Mouse (Mus musculus): Measurements from ENCODE around the gene Myh11.
"Not testable (repeated sequence)": the region's sequence is repeated elsewhere in the genome, so short reads cannot be mapped to it uniquely, and the experiment has no call there.

The Myh11 gene

DNA sequence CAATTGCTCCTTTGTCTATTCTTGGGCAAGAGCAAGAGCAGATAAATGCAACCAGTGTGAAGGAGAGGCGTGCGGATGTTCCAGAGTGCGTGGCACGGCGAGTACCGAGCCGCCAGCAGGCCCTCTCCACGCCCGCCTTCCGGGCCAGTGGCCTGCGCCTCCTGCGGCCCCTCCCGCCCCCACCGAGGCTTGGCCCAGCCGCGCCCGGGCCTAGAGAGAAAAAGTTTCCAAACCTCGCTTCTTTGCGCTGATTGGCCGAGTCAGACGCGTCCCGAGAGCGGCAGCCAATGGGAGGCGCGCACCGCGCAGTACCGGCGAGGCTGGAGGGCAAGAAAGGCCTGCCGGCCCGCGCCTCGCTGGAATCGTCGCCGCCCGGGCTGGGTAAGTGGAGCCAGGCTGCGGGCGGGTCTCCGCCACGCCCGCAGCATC is 128.2 kb downstream of the Myh11 start, which contains the start of the genes Nde1 and Marf1:
Nde1 (plus strand) TSS at position 288 of the 429 bp plus-strand sequence.
Marf1 (minus strand) TSS at position 364 of the 429 bp plus-strand sequence.
- DNase-seq (ENCODE audit: low spot score), result peak; percentile 90

GRCm38 (mm10) chr16:14160941-14161340 is 130.2 kb downstream of the Myh11 start:
- DNase-seq (ENCODE audit: low spot score), result no peak

DNA sequence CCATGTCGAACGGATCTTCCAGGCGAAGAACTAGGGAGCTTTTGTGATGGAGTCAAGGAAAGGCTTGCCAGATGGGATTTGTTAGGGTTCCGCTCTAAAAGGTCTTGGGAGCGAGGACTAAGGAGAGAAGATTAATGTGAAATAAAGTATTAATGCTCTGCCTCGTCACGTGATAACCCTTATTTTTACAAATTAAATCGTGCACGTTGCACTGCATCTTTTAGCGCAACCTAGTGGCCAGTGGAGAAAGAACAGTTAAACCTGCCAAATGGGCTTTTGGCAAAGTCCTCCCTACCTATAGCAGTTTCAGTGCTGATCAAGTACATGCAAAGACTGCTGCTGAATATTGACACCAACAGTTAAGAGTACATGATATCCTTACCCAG is 131.4 kb downstream of the Myh11 start:
- peak; percentile 78 for DNase-seq (ENCODE audit: low spot score)

- peak; percentile 100 for DNase-seq (ENCODE audit: low spot score)
Measured at GRCm38 (mm10) chr16:14158936-14159745, 132.0 kb downstream of the Myh11 start.

DNA sequence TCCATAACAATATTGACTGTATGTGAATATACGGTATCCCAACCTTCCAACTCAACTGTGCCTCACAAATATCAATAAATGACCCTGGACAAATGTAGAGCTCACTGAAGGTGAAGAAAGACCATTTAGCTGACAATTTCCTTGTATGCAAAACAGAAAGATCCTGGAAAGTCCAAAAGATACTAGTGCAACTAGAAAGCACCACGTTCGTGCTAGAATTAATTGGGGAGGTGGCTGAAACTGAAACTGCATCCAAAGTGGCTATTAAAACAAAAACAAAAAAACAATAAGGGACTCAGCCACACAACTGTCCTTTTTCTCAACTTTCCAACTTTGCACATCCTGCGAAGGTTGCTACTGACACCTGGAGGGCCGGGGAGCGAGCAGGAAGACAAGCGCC is 132.6 kb downstream of the Myh11 start:
- no peak for DNase-seq (ENCODE audit: low spot score)

GRCm38 (mm10) chr16:14156312-14156711 is 134.9 kb downstream of the Myh11 start:
- DNase-seq (ENCODE audit: low spot score), result no peak

DNA sequence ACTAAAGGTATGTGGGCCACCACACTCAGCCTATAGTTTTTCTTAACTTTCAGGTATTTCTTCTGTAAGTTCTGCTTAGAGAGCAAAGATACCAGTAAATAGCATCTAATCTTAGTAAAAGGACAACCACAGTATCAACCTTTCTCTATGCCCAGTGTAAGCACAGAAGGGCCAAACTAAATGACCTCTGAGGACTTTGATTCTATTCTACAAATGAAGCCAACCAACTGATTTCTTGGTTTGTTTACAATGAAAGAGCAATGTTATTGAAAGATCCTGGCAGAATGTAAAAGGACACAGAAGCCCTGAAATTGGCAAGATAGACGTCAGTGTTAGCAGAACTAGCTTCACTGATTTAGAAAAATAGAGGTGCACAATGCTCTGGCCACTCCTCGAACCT is 135.5 kb downstream of the Myh11 start:
- DNase-seq (ENCODE audit: low spot score), result not testable (repeated sequence)

GRCm38 (mm10) chr16:14151718-14152117 is 139.5 kb downstream of the Myh11 start:
- no peak for DNase-seq (ENCODE audit: low spot score)

GRCm38 (mm10) chr16:14147712-14148111 is 143.5 kb downstream of the Myh11 start:
- no peak for DNase-seq (ENCODE audit: low spot score)

Measured in testis, postnatal 10 days (tissue).